Mouse (Mus musculus) embryonic facial prominence, embryonic 12.5 days (tissue): Measurements from ENCODE around the gene Map3k20. TPM values are rescaled to one million over a fixed set of nuclear protein-coding genes. Genes with fewer than 3 reads are reported as not detected.
A peak's percentile ranks its signal among the peaks of the same experiment; 100 is the strongest.

Experiments used
- ATAC-seq: fragments of 200-750 bp; cut with Nextera tagmentation; 2 replicates; pipeline ENCODE4 v1.8.0; 2017; ENCODE audit not compliant: insufficient number of reproducible peaks, insufficient read depth, low FRiP score, low TSS enrichment
- H3K27ac ChIP-seq: fragments of 300-500 bp; sonication (generic); 2 replicates; pipeline ENCODE4 v1.5.1; 2016; ENCODE audit warnings: mild to moderate bottlenecking
- H3K27me3 ChIP-seq: fragments of 300-500 bp; sonication (generic); 2 replicates; pipeline ENCODE4 v1.6.1; 2016; ENCODE audit warnings: mild to moderate bottlenecking, moderate library complexity
- H3K36me3 ChIP-seq: fragments of 300-500 bp; sonication (generic); 2 replicates; pipeline ENCODE4 v1.6.1; 2016; ENCODE audit warnings: mild to moderate bottlenecking
- H3K4me1 ChIP-seq: fragments of 300-500 bp; sonication (generic); 2 replicates; pipeline ENCODE4 v1.6.1; 2016
- H3K4me2 ChIP-seq: fragments of 300-500 bp; sonication (generic); replicated peaks from 2 replicates; pipeline ENCODE4 v1.6.1; 2016; ENCODE audit warnings: mild to moderate bottlenecking, moderate library complexity
- H3K4me3 ChIP-seq: fragments of 300-500 bp; sonication (generic); 2 replicates; pipeline ENCODE4 v1.5.1; 2016; ENCODE audit warnings: mild to moderate bottlenecking
- H3K9ac ChIP-seq: fragments of 300-500 bp; sonication (generic); 2 replicates; pipeline ENCODE4 v1.6.1; 2016; ENCODE audit warnings: mild to moderate bottlenecking, moderate library complexity
- H3K9me3 ChIP-seq: fragments of 300-500 bp; sonication (generic); 2 replicates; pipeline ENCODE4 v1.6.1; 2016; ENCODE audit warnings: mild to moderate bottlenecking, moderate library complexity
- WGBS: fragments of 180-500 bp; shearing (Covaris S2); methylation state at CpG from one replicate; pipeline ENCODE4 v1.1.7; 2016; 5-methylcytosine and 5-hydroxymethylcytosine counted together
- polyA plus RNA-seq: library from polyadenylated mRNA; unstranded; fragments of >200 nt; fragmentation: Nextera tagmentation; extraction: Ambion mirVana; gene quantifications from 2 replicates; pipeline ENCODE4 v1.2.1, GENCODE M21; 2016

Map3k20 gene
- polyA plus RNA-seq, 1 experiment from 2014 or later: 10.9 TPM

DNA sequence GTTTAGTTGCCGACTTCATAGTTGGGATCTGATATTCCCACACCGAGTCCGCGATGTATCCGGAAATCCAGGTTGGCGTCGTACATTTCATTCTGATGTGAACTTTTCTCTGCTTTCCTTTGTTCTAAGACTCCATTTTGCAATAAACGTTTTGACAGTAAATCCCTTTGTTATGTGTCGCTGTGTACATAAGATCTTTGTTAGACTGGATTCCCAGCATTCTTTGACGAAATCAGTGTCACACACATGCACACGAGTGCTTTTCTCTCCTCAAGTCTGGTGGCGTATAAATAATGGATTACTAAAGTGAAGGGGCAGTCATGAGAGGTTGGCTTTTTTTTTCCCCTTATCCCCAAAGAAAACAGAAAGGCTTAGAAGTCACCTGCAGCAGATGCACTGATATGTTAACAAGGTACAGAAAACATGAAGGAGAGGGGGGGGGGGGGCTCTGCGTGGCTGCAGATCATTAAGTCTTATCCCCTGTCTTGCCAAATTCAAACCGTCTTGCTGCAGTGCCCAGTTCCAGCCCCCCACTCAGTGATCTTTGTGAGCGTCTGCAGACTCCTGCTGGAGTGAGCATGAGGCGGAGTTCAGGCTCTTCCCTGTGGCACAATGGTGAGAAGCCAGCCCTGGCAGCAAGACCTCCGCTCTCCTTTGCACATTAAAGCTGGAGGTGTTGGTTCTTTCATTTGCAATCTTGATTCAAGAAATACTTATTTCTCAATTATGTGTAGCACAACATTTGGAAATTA, 122.1 kb downstream of the Map3k20 start:
- no peak overlapping the region for H3K4me3 ChIP-seq
- WGBS: 66% methylated on average over 17 of the region's 17 CpGs
- no peak for ATAC-seq

DNA sequence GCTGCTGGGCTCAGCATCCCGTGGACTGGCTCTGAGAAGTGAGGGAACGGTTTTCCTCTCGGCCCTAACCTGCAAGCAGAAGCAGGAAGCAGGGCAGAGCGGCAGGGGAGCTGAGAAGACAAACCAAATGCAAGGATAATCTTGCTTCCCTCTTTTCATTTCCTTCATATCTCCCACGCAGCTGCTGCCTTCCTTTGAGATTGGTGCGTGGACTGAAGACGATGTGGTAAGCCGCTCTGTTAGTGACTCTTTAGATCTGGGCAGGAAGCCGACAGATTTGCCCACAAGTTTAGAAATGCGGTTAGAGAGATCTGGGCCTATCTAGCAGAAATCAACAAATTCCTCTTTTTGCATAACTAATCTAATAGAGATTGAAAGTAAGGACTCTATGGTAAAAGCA, 124.5 kb downstream of the Map3k20 start:
- no peaks in the 10 kb centered on the region for H3K36me3 ChIP-seq
- no peak overlapping the region for H3K27ac ChIP-seq
- H3K9me3 ChIP-seq: no peaks in the 10 kb centered on the region
- 80% methylated on average over 10 of the region's 10 CpGs for WGBS
- H3K4me2 ChIP-seq: no peak overlapping the region
- ATAC-seq: no peak
- H3K9ac ChIP-seq: no peak overlapping the region
- no peak overlapping the region for H3K4me3 ChIP-seq
- no peaks in the 10 kb centered on the region for H3K27me3 ChIP-seq
- H3K4me1 ChIP-seq: no peaks in the 10 kb centered on the region

More for the DNA sequence above, 122.1 kb downstream of the Map3k20 start:
- Histone ChIP-seq H3K9ac (no peak overlapping the region), H3K4me2 (no peak overlapping the region), H3K27ac (no peak overlapping the region), H3K4me1 (no peaks in the 10 kb centered on the region), H3K36me3 (no peaks in the 10 kb centered on the region), H3K27me3 (no peaks in the 10 kb centered on the region), H3K9me3 (no peaks in the 10 kb centered on the region)

DNA sequence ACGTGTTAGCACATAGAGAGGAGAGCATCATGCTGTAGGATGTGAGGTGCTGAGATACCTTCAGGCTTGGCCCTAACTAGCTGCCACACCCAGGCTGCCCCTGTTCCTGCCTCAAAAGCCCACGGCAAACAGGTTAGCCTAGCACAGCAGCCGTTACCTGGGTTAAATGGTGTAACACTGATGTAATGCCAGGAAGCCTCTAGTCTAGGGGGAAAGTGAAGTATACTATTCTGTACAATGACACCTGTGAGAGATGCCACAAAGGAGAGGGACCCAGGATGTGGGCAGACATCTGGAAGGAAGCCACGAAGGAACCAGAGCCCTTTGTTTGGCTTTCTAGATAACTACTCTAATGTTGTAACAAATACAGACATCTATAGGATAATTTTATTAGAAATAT, 126.8 kb downstream of the Map3k20 start:
- 92% methylated on average over 4 of the region's 4 CpGs for WGBS
- Histone ChIP-seq H3K9ac (no peak overlapping the region), H3K36me3 (no peaks in the 10 kb centered on the region), H3K4me1 (no peaks in the 10 kb centered on the region), H3K9me3 (no peaks in the 10 kb centered on the region), H3K27me3 (no peaks in the 10 kb centered on the region), H3K4me3 (no peak overlapping the region), H3K4me2 (no peak overlapping the region), H3K27ac (no peak overlapping the region)
- ATAC-seq: no peak

DNA sequence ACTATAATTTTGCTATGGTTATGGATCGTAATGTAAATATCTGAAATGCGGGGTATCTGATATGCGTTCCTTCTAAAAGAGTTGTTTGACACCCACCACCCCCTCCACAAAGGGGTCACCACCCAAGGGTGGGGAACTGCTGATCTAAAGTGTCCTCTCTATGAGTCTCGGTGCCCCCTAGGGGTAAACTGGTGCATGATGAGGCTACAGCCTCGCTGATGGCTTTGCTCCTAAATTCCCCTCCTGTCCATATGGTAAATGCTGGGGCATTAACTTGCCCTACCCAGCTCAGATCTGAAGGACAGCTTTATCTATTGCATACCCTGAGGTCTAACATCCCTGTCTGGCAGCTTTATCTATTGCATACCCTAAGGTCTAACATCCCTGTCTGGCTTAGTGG, 130.0 kb downstream of the Map3k20 start:
- Histone ChIP-seq H3K27ac (no peak overlapping the region), H3K27me3 (no peaks in the 10 kb centered on the region), H3K4me3 (no peak overlapping the region), H3K9ac (no peak overlapping the region), H3K4me1 (no peaks in the 10 kb centered on the region), H3K36me3 (no peaks in the 10 kb centered on the region), H3K9me3 (no peaks in the 10 kb centered on the region), H3K4me2 (no peak overlapping the region)
- WGBS: 88% methylated on average over 5 of the region's 5 CpGs
- ATAC-seq: no peak

DNA sequence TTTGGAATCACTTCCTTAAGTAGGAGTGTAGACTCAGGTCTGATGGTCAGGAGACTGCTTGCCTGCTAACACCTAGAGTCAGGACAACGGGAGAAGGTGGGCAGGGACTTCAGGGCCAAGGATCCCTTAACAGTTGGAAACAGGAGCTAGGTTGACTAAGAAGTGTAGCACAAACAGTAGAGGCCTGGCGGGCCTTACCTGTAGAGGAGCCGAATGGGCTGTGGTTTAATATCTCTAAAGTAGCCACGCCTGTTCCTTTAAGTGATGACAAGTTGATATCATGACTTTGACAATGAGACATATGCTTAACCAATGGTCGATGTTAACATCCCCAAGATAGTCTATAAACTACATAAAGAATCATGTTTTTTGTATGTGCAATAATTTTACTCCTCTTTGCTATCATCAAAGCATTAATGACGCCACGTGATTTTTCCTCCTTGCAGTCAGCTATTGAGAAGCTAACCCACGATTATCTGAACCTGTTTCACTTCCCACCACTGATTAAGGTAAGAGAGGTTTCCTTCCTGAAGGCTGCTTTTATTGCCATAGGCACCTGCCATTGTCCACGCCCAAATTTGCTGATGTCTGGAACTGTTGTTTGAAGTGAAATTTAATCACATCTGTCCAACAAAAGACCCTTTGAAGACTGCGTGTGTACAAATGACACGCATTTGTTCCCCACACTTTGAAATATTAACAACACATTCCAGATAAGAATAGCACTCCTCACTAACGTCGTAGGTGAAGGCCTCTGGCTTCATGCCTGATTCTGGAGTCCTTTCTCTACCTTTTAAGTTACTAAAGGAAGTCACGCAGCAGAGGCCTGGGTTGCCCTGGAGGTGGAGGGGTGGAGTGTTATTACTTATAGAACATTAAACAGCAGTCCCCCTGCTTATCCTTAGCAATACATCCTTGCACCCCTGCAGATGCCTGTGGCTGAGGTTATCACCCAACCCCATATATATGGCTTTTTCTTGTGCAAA, 131.0 kb downstream of the Map3k20 start:
- no peaks in the 10 kb centered on the region for H3K36me3 ChIP-seq
- no peak overlapping the region for H3K9ac ChIP-seq
- WGBS: 70% methylated on average over 14 of the region's 14 CpGs
- no peaks in the 10 kb centered on the region for H3K4me1 ChIP-seq
- H3K9me3 ChIP-seq: no peaks in the 10 kb centered on the region
- no peak overlapping the region for H3K4me2 ChIP-seq
- no peaks in the 10 kb centered on the region for H3K27me3 ChIP-seq
- H3K27ac ChIP-seq: no peak overlapping the region
- no peak for ATAC-seq
- H3K4me3 ChIP-seq: no peak overlapping the region

DNA sequence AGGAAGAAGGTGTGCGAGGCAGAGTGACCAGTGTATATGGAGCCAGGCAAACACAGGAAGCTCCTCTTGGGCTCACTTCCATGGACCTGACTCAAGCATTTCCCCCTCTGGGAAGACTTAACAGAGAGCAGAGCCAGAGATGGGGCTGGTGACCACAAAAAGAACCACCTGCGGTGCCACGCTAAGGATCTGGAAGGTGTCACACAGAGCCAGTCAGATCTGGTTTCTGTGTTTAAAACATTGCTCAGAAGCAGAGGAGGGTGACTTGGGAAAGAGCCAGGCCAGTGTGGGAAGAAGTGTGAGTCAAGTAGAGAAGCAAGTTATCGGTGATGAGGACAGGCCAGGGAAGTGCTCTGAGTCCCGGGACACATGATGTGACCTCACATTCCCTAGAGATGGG, 135.1 kb downstream of the Map3k20 start:
- 76% methylated on average over 5 of the region's 5 CpGs for WGBS
- Histone ChIP-seq H3K9ac (no peak overlapping the region), H3K27me3 (no peaks in the 10 kb centered on the region), H3K4me1 (no peaks in the 10 kb centered on the region), H3K4me2 (no peak overlapping the region), H3K36me3 (no peaks in the 10 kb centered on the region), H3K4me3 (no peak overlapping the region), H3K9me3 (no peaks in the 10 kb centered on the region), H3K27ac (no peak overlapping the region)
- ATAC-seq: no peak

DNA sequence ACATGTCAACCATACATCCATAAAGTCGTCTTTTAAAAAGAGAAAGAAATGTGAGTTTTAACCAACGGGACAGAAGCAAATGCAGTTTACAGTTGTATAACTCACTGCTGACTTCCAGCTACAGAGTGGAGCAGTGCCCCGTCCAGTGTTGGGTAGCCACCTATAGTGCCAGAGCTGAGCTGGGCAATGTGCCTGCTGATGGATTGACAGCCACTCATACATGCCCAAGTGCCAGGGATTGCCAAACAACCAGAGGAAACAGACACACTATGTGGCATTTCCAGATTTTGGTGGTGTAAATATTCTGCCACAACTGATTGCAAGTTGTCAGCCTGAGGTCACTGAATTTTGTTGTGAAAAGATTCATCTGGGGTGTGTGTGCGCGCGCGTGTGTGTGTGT, 139.2 kb downstream of the Map3k20 start:
- no peaks in the 10 kb centered on the region for H3K27me3 ChIP-seq
- H3K9ac ChIP-seq: no peak overlapping the region
- no peak overlapping the region for H3K4me3 ChIP-seq
- WGBS: 86% methylated on average over 7 of the region's 7 CpGs
- ATAC-seq: no peak
- no peaks in the 10 kb centered on the region for H3K4me1 ChIP-seq
- no peaks in the 10 kb centered on the region for H3K36me3 ChIP-seq
- no peak overlapping the region for H3K4me2 ChIP-seq
- H3K9me3 ChIP-seq: no peaks in the 10 kb centered on the region
- H3K27ac ChIP-seq: no peak overlapping the region

DNA sequence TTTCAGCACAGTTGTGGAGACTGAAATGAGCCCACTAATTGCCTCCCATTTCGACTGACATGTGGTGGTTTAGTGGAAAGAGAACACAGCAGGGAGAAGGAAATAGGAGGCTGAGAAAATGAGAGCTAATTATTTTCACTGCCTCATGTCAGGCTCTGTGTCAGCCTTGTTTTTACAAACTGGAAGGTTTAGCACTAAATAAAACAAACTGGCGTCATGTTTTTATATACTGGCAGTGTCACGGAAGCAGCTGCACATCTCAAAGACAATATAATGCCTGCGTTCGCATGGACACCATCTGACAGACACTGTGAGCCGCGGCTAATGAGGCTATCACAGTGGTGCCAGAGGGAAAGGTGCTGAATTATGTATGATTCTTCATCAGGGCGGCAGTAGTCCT, 141.3 kb downstream of the Map3k20 start:
- Histone ChIP-seq H3K4me2 (no peak overlapping the region), H3K9me3 (no peaks in the 10 kb centered on the region), H3K36me3 (no peaks in the 10 kb centered on the region), H3K9ac (no peak overlapping the region), H3K27me3 (no peaks in the 10 kb centered on the region), H3K4me3 (no peak overlapping the region), H3K4me1 (no peaks in the 10 kb centered on the region), H3K27ac (no peak overlapping the region)
- WGBS: 26% methylated on average over 8 of the region's 8 CpGs
- peak; percentile 56; the same call in 1 of the 2 replicates for ATAC-seq

DNA sequence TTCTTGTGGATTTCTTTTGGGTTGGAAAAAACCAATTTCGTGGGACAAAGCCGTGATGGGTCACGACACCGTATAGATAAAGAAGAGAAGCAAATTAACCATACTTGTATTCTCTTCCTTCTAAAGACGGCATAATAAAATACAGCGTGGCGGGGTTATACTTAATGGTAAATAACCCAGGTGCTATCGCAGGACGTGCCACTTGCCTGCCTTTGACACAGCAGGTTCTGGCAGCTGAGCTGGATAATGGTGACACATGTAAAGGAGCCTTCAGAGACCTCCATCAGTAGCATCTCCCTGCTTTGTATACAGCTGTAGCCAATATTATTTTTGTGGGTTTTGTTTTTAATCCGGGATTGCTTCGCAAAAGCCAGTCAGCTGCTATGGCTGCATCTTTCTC, 141.9 kb downstream of the Map3k20 start:
- no peaks in the 10 kb centered on the region for H3K4me1 ChIP-seq
- no peak overlapping the region for H3K27ac ChIP-seq
- no peak overlapping the region for H3K4me3 ChIP-seq
- no peak for ATAC-seq
- no peaks in the 10 kb centered on the region for H3K9me3 ChIP-seq
- H3K27me3 ChIP-seq: no peaks in the 10 kb centered on the region
- no peak overlapping the region for H3K4me2 ChIP-seq
- 67% methylated on average over 11 of the region's 11 CpGs for WGBS
- no peak overlapping the region for H3K9ac ChIP-seq
- no peaks in the 10 kb centered on the region for H3K36me3 ChIP-seq

DNA sequence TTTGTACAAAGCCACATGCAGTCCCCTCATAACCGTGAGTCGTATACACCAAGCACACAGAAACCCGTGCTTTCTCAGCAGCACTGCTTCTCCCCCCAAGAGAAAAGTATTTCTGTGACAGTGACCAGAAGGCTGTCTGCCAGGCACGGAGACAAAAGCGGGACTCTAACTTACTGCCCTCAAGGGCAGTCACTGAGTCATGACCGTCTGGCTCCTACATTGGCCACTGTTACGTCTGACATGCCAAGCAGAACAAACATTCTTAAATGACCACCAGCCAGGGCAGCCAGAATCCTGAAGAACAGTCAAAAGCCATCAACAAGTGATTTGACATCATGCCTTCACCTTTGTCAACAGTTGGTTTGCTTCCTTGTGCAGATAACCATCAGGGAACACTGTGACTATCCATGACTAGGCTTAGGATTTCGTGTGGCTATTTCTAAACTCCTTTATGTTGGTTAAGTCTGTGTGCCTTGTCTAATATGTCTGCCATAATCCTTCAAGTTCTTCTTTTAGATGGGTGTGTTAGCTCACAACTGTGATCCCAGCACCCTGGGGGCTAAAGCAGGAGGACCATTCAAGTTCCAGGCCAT, 153.6 kb downstream of the Map3k20 start:
- 76% methylated on average over 8 of the region's 8 CpGs for WGBS
- Histone ChIP-seq H3K27ac (no peak overlapping the region), H3K4me2 (no peak overlapping the region)

DNA sequence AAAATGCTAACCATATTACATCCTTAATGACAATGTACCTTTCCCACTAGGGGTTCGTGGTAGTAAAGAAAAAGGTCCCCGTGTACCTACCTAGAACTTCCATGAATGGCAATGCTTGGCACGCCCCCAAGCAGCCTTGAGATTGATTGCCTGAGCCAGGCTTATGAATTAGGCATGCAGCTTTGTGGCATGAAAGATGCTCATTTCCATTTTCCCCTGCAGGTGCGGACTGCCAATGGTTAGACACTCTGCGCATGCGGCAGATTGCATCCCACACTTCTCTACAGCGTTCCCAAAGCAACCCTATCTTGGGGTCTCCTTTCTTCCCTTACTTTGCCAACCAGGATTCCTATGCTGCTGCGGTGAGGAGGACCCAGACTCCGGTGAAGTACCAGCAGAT, 155.6 kb downstream of the Map3k20 start:
- WGBS: 93% methylated on average over 9 of the region's 9 CpGs
- no peak for ATAC-seq

More for the DNA sequence above, 153.6 kb downstream of the Map3k20 start:
- Histone ChIP-seq H3K4me3 (no peak overlapping the region), H3K36me3 (no peaks in the 10 kb centered on the region), H3K9ac (no peak overlapping the region), H3K4me1 (no peaks in the 10 kb centered on the region), H3K9me3 (no peaks in the 10 kb centered on the region), H3K27me3 (no peaks in the 10 kb centered on the region)
- no peak for ATAC-seq

More for the DNA sequence above, 155.6 kb downstream of the Map3k20 start:
- H3K4me1 ChIP-seq: no peaks in the 10 kb centered on the region
- H3K27ac ChIP-seq: no peak overlapping the region
- no peaks in the 10 kb centered on the region for H3K27me3 ChIP-seq
- H3K9ac ChIP-seq: no peak overlapping the region
- no peaks in the 10 kb centered on the region for H3K36me3 ChIP-seq
- H3K4me3 ChIP-seq: no peak overlapping the region
- no peaks in the 10 kb centered on the region for H3K9me3 ChIP-seq
- H3K4me2 ChIP-seq: no peak overlapping the region
